Mouse (Mus musculus): Measurements from ENCODE around the gene Nppa. TPM values are rescaled to one million over a fixed set of nuclear protein-coding genes. Genes with fewer than 3 reads are reported as not detected.

Nppa gene
- polyA plus RNA-seq, 1 experiment from 2014 or later: 0.45 TPM

DNA sequence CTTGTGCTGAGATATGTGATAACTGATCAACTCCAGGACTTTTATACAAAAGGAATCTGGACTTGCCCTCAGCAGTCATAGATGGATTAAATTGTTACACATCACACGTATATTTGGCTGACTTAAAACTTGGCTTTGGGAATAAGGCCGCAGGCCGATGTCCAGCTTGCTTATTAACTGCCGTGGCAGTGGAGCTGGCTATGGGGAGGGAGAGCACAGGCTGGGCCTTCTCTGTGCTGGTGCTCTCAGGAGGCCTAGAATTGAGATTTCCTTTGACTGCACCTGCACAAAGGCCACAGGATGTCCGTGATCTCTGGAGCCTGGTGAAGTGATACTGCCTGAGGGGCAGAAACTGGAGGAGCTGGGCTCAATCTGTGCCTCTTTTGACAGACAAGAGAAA is 30.0 kb downstream of the Nppa start:
- H3K4me3 ChIP-seq (ENCODE audit: low read length): no peak overlapping the region
- no peaks in the 10 kb centered on the region for H3K27me3 ChIP-seq (ENCODE audit: control insufficient read depth, insufficient read depth, low read length)
- no peaks in the 10 kb centered on the region for H3K4me1 ChIP-seq (ENCODE audit: control insufficient read depth, insufficient read depth, low read length)
- H3K36me3 ChIP-seq (ENCODE audit: control insufficient read depth, insufficient read depth, low read length): peaks cover 49% of the 10 kb centered on the region; the same call in 1 of the 2 replicates
- no peaks in the 10 kb centered on the region for H3K9me3 ChIP-seq (ENCODE audit: control insufficient read depth, low read length)
- WGBS: 83% methylated on average over 5 of the region's 5 CpGs
- H3K9ac ChIP-seq (ENCODE audit: low read depth, low read length): no peak overlapping the region
- H3K27ac ChIP-seq (ENCODE audit: low read depth, low read length): no peak overlapping the region
- ATAC-seq (ENCODE audit: low FRiP score, low TSS enrichment): no peak
- H3K4me2 ChIP-seq (replicated peaks; ENCODE audit: low read depth, low read length): no peak overlapping the region

DNA sequence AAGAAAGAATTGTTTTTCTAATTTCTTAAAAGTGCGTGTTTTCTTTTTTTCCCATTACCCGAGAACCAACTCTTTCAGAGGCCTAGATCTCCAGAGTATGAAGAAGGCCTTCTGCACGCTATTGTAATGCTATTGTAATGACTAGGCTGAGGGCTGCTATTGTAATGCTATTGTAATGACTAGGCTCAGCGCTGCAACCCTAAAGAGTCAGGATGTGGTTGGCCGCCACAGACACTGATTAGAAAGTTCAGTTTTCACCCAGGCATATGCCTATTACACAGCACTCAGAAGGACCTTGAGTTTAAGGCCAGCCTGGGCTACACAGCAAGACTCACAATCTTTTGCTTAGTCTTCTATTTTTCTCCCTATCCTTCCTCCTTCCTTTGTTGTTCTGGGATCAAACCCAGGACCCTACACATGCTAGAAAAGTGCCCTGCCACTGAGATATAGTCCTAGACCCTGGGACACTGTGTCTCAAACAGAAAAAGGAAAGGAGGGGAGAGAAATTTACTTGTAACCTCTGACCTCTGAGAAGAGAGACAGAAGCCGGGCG is 33.4 kb downstream of the Nppa start:
- no peak for ATAC-seq (ENCODE audit: low FRiP score, low TSS enrichment)
- no peaks in the 10 kb centered on the region for H3K9me3 ChIP-seq (ENCODE audit: control insufficient read depth, low read length)
- H3K27ac ChIP-seq (ENCODE audit: low read depth, low read length): no peak overlapping the region
- H3K4me1 ChIP-seq (ENCODE audit: control insufficient read depth, insufficient read depth, low read length): peaks cover 5% of the 10 kb centered on the region; the same call in 1 of the 2 replicates
- H3K36me3 ChIP-seq (ENCODE audit: control insufficient read depth, insufficient read depth, low read length): peaks cover 24% of the 10 kb centered on the region; the same call in 1 of the 2 replicates
- H3K4me3 ChIP-seq (ENCODE audit: low read length): no peak overlapping the region
- no peak overlapping the region for H3K9ac ChIP-seq (ENCODE audit: low read depth, low read length)
- WGBS: 80% methylated on average over 7 of the region's 7 CpGs
- no peaks in the 10 kb centered on the region for H3K27me3 ChIP-seq (ENCODE audit: control insufficient read depth, insufficient read depth, low read length)
- no peak overlapping the region for H3K4me2 ChIP-seq (replicated peaks; ENCODE audit: low read depth, low read length)

DNA sequence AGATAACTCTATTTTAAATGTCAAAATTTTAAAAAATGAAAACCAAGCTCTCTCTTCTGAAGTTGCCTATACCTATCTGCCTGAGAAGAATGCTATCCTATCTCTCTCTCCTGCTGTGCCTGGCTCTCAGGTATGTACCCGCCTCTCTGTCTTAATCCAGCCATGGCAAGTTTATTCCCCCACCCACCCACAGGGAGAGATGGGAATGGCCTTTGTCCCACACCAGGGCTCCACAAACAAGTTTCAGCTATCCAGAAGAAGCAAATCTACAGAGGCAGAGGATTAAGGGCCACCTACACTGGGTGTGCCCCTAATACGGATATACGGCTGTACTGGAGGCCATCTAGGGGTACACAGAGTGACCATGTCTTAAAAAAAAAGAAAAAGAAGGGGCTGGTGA is 34.9 kb downstream of the Nppa start:
- Histone ChIP-seq H3K9ac (ENCODE audit: low read depth, low read length) (no peak overlapping the region), H3K36me3 (ENCODE audit: control insufficient read depth, insufficient read depth, low read length) (peaks cover 17% of the 10 kb centered on the region; the same call in 1 of the 2 replicates), H3K27ac (ENCODE audit: low read depth, low read length) (no peak overlapping the region), H3K4me1 (ENCODE audit: control insufficient read depth, insufficient read depth, low read length) (peaks cover 16% of the 10 kb centered on the region), H3K9me3 (ENCODE audit: control insufficient read depth, low read length) (no peaks in the 10 kb centered on the region), H3K27me3 (ENCODE audit: control insufficient read depth, insufficient read depth, low read length) (no peaks in the 10 kb centered on the region), H3K4me2 (replicated peaks; ENCODE audit: low read depth, low read length) (no peak overlapping the region), H3K4me3 (ENCODE audit: low read length) (no peak overlapping the region)
- WGBS: 93% methylated on average over 3 of the region's 3 CpGs
- ATAC-seq (ENCODE audit: low FRiP score, low TSS enrichment): no peak

DNA sequence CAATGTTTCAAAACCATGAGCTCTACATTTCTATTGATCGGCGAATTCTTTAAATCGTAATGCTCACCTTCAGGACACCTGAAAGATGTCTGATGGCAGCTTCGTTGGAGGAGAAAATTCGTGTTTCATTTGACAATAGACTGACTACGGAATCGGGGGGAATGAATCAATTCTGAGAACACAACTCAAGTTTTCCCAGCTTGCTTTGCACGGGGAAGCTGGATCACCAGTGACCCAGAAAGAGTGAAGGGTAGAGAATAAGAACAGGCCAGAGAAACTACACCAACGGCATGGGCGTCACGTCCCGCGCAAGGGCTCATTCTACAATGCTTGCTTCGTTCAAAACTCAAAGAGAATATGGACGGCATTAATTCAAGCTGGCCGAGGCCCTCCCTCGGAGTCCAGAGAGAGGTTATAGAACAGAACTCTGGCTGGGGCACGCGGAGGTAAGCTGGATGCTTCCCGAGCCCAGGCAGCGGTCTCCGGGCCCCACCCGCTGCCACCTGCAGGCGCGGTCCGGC is 37.6 kb downstream of the Nppa start:
- 9% methylated on average over 26 of the region's 26 CpGs for WGBS
- Histone ChIP-seq H3K27me3 (ENCODE audit: control insufficient read depth, insufficient read depth, low read length) (no peaks in the 10 kb centered on the region), H3K4me3 (ENCODE audit: low read length) (peak overlapping the region; percentile 86), H3K9me3 (ENCODE audit: control insufficient read depth, low read length) (no peaks in the 10 kb centered on the region), H3K9ac (ENCODE audit: low read depth, low read length) (peak overlapping the region; percentile 72), H3K27ac (ENCODE audit: low read depth, low read length) (peak overlapping the region; percentile 62; the same call in 1 of the 2 replicates), H3K4me2 (replicated peaks; ENCODE audit: low read depth, low read length) (peak overlapping the region; percentile 72), H3K4me1 (ENCODE audit: control insufficient read depth, insufficient read depth, low read length) (peaks cover 31% of the 10 kb centered on the region), H3K36me3 (ENCODE audit: control insufficient read depth, insufficient read depth, low read length) (peaks cover 16% of the 10 kb centered on the region)
- no peak for ATAC-seq (ENCODE audit: low FRiP score, low TSS enrichment)

DNA sequence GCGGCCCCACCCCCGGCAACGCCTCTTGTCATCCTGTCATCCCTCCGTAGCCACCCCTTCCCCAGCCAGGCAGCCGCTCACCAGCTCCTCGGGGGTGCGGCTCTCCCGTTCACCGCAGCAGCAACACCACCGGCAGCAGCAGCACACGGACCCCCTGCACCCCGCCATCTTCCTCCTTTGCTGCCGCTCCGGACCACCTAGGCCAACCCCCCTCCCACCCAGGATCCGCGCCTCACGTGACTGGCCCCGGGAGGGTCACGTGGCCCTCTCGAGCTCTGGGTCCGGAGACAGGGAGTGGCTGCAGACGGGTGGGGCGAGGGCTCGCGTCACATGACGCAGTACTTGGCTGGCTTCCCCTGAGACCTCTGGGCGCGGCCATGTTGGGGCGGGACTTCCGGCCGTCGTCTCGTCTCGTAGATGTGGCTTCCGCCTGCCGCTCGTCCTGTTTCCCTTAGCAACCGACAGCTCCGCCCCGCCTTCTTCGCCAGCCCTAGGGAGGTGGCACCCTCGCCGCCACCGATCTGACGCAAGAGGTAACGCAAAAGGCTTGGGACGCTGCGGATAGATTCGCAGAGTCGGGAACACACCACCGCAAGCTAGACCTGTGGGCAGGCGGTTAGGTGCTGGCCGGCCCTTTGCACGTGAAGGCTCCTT is 38.2 kb downstream of the Nppa start, which contains the start of the genes Clcn6 and Mthfr:
TSS of gene Clcn6 (minus strand) at position 222 of the 654 bp plus-strand sequence.
TSS of gene Mthfr (plus strand) at position 478 of the 654 bp plus-strand sequence.
- no peaks in the 10 kb centered on the region for H3K27me3 ChIP-seq (ENCODE audit: control insufficient read depth, insufficient read depth, low read length)
- under 1% methylated on average over 51 of the region's 54 CpGs for WGBS
- H3K4me3 ChIP-seq (ENCODE audit: low read length): peak within 1 kb of the TSS; percentile 86
- H3K4me2 ChIP-seq (replicated peaks; ENCODE audit: low read depth, low read length): peak within 1 kb of the TSS; percentile 90
- H3K27ac ChIP-seq (ENCODE audit: low read depth, low read length): peak within 1 kb of the TSS; percentile 85; the same call in 1 of the 2 replicates
- H3K36me3 ChIP-seq (ENCODE audit: control insufficient read depth, insufficient read depth, low read length): peaks cover 17% of the 10 kb centered on the region
- no peaks in the 10 kb centered on the region for H3K9me3 ChIP-seq (ENCODE audit: control insufficient read depth, low read length)
- peak; percentile 96 for ATAC-seq (ENCODE audit: low FRiP score, low TSS enrichment)
- peaks cover 31% of the 10 kb centered on the region for H3K4me1 ChIP-seq (ENCODE audit: control insufficient read depth, insufficient read depth, low read length)
- H3K9ac ChIP-seq (ENCODE audit: low read depth, low read length): peak within 1 kb of the TSS; percentile 72

DNA sequence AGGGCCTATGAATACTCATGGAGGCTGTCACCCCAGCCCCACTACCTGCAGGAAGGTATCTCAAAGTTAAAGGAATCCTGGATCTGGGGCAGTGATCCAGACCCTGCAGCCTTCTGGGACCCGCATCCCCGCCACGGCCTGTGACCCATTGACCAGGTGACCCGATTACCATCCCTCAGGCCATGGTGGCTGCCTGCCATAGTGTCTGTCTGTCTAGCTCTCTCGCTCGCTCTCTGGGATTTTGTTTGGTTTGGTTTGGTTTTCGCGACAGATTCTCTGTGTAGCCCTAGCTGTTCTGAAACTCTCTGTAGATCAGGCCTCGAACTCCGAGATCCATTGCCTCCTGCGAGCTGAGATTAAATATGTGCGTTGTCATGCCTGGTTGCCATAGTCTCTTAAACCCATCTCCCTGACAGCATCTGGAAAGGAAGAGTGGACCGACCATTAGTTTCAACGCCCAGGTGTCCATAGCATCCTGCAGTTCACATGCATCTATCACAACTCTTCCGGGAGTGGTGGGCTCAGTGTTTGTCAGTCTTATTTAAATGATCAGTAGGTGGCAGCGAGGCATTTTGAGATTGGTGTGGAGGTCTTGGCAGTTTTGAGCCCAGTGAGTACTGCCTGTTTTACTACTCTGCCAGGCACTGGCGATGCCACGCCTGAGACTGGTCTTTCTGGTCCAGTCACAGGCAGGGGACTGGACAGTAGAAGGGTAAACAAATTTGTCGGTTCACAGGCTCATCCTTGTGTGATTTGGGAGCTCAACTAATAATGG is 38.9 kb downstream of the Nppa start:
- Histone ChIP-seq H3K4me2 (replicated peaks; ENCODE audit: low read depth, low read length) (peak overlapping the region; percentile 90), H3K9me3 (ENCODE audit: control insufficient read depth, low read length) (no peaks in the 10 kb centered on the region), H3K36me3 (ENCODE audit: control insufficient read depth, insufficient read depth, low read length) (peaks cover 24% of the 10 kb centered on the region), H3K27me3 (ENCODE audit: control insufficient read depth, insufficient read depth, low read length) (no peaks in the 10 kb centered on the region), H3K4me1 (ENCODE audit: control insufficient read depth, insufficient read depth, low read length) (peaks cover 31% of the 10 kb centered on the region), H3K9ac (ENCODE audit: low read depth, low read length) (peak overlapping the region; percentile 69), H3K27ac (ENCODE audit: low read depth, low read length) (peak overlapping the region; percentile 85; the same call in 1 of the 2 replicates), H3K4me3 (ENCODE audit: low read length) (peak overlapping the region; percentile 86)
- WGBS: 23% methylated on average over 19 of the region's 19 CpGs
- no peak for ATAC-seq (ENCODE audit: low FRiP score, low TSS enrichment)

DNA sequence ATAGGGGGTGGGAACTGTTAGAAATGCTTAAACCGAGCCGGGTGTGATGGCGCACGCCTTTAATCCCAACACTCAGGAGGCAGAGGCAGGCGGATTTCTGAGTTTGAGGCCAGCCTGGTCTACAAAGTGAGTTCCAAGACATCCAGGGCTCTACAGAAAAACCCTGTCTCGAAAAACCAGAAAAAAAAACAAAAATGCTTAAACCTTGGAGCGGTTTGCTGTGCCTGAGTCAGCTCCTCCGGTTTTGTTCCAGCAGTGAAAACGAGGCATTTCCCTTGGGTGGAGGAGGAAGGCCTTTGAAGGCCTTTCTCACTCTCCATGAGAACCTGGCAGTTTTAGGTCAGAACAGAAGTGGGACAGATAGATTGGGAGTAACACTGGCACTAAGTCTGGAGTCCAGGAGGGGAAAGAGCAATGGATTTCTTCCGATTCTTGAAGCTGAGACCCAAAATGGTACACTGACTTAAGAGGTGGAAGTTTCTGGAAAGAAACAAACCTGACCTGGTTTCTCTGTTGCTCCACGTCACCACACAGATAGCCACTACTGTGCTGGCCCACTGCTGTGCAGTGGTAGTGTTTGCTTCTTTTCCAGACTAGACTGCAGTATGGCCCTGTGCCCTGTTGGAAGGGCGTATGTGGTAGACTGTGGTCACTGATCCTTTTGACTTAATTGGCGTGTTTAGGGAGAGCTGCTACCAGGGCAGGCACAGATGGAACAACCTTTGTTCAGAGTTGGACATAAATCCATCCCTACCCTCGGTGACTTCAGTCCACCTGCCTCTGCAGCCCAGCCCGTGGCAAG is 39.7 kb downstream of the Nppa start:
- WGBS: 57% methylated on average over 15 of the region's 15 CpGs
- H3K4me2 ChIP-seq (replicated peaks; ENCODE audit: low read depth, low read length): peak overlapping the region; percentile 90
- H3K27ac ChIP-seq (ENCODE audit: low read depth, low read length): peak overlapping the region; percentile 85; the same call in 1 of the 2 replicates
- ATAC-seq (ENCODE audit: low FRiP score, low TSS enrichment): no peak
- H3K9ac ChIP-seq (ENCODE audit: low read depth, low read length): peak overlapping the region; percentile 58; the same call in 1 of the 2 replicates
- no peaks in the 10 kb centered on the region for H3K9me3 ChIP-seq (ENCODE audit: control insufficient read depth, low read length)
- H3K4me3 ChIP-seq (ENCODE audit: low read length): peak overlapping the region; percentile 86
- H3K36me3 ChIP-seq (ENCODE audit: control insufficient read depth, insufficient read depth, low read length): peaks cover 23% of the 10 kb centered on the region
- H3K27me3 ChIP-seq (ENCODE audit: control insufficient read depth, insufficient read depth, low read length): no peaks in the 10 kb centered on the region
- peaks cover 31% of the 10 kb centered on the region for H3K4me1 ChIP-seq (ENCODE audit: control insufficient read depth, insufficient read depth, low read length)

DNA sequence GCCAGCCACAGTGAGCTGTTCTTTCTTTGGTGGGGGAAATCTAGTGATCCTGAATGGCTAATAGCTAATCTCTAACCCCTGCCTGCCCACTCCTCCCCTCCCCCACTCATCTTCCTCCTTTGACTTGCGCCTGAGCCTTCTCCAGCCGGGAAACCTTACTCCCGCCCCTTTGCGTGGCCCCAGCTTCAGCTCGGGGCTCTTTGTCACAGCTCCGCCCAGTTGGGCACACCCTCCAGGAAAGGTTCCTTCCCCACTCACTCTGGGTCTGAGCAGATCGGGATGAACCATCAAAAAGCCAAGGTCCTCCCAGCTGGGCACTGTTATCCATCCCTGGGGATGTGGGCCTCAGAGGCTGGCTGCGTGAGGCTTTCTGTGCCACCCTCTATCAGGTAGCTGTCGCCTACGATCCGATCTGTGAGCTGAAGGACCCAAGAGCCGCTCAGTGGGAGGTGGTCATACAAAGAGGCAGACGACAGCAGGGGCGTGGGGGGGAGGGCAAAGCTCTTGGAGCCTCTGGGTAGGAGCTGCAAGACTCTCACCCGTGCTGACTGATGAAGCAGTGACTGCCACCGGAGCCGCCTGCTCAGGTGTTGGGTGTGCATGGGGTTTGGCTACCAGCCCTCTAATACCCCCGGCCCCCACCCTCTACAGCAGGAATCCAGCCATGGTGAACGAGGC is 40.5 kb downstream of the Nppa start:
- Histone ChIP-seq H3K27me3 (ENCODE audit: control insufficient read depth, insufficient read depth, low read length) (no peaks in the 10 kb centered on the region), H3K27ac (ENCODE audit: low read depth, low read length) (peak overlapping the region; percentile 85; the same call in 1 of the 2 replicates), H3K9ac (ENCODE audit: low read depth, low read length) (peak overlapping the region; percentile 58), H3K9me3 (ENCODE audit: control insufficient read depth, low read length) (no peaks in the 10 kb centered on the region), H3K4me3 (ENCODE audit: low read length) (peak overlapping the region; percentile 43), H3K36me3 (ENCODE audit: control insufficient read depth, insufficient read depth, low read length) (peaks cover 25% of the 10 kb centered on the region), H3K4me2 (replicated peaks; ENCODE audit: low read depth, low read length) (peak overlapping the region; percentile 81), H3K4me1 (ENCODE audit: control insufficient read depth, insufficient read depth, low read length) (peaks cover 31% of the 10 kb centered on the region)
- 0% methylated on average over 19 of the region's 19 CpGs for WGBS
- peak; percentile 59 for ATAC-seq (ENCODE audit: low FRiP score, low TSS enrichment)
